Mouse (Mus musculus) CD4-positive, CD25-positive, alpha-beta regulatory T cell, adult 2 months (primary cell): ENCODE data around the gene Gale.

Experiments used
- DNase-seq: peaks from one replicate; pipeline ENCODE4 v3.0.0-alpha.2; 2012; ENCODE audit warnings: low read depth, low spot score

The Gale gene

GRCm38 (mm10) chr4:135943389-135943788 is 20.1 kb upstream of the Gale start:
- no peak for DNase-seq

DNA sequence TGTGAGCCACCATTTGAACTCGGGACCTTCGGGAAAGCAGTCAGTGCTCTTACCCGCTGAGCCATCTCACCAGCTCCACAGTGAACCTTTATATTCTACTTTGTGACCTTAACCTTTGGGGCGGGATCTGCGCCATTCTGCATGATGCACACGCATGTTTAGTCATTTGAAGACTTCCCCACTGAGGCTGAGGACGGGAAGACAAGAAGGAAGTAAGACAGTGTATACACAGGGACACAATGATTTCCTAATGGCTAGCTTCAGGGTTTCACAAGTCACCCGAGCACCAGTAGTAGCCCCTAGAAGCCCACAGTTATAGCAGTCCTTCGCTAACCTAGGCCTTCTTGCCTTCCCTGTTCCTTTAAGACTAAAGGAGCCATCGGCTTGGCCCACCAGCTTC is 17.8 kb upstream of the Gale start:
- no peak for DNase-seq

DNA sequence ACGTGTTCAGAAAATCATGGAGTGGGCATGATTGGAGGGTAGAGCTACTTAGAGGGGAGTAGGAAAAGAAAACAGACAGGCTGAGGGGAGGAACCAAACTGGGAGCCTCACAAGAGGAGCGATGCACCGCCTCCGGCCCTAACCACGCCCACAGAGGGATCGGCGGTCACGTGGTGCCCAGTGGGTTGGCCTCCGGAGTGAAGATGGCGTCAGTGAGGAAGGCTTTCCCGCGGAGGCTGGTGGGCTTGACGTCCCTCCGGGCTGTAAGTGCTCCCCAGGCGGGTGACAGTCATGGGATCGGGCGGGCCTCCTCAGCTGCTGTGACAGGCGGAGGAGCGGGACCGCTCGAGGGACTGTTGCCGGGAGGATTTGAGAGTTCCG is 17.3 kb upstream of the Gale start, which contains the start of gene Hmgcl:
Hmgcl (plus strand) TSS at position 171 of the 381 bp plus-strand sequence.
- DNase-seq: peak; percentile 95

GRCm38 (mm10) chr4:135946659-135947301 is 16.7 kb upstream of the Gale start:
- DNase-seq: peak; percentile 32

- no peak for DNase-seq
These were observed 15.4 kb upstream of the Gale start for GRCm38 (mm10) chr4:135948142-135948541.

DNA sequence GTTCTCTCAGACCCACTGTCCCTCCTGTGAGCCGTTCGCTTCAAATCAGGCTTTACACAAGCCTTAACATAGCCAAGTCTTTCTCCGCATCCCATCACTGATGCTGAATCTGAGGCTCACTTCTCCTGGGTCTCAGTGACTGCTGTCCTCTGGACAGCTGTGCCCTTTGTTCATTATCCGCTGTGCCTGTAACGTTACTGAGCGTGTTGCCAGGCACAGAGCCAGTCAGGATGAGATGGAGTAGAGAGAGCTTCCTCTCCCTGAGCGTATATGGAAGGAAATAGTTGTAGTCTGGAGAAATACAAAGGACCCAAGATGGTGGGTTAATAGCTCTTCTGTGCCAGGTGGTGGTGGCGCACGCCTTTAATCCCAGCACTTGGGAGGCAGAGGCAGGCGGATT is 14.1 kb upstream of the Gale start:
- DNase-seq: no peak

GRCm38 (mm10) chr4:135949911-135950310 is 13.6 kb upstream of the Gale start:
- no peak for DNase-seq

GRCm38 (mm10) chr4:135950365-135950764 is 13.2 kb upstream of the Gale start:
- DNase-seq: no peak

- peak; percentile 59 for DNase-seq
These were observed 12.0 kb upstream of the Gale start for GRCm38 (mm10) chr4:135951505-135951904.

DNA sequence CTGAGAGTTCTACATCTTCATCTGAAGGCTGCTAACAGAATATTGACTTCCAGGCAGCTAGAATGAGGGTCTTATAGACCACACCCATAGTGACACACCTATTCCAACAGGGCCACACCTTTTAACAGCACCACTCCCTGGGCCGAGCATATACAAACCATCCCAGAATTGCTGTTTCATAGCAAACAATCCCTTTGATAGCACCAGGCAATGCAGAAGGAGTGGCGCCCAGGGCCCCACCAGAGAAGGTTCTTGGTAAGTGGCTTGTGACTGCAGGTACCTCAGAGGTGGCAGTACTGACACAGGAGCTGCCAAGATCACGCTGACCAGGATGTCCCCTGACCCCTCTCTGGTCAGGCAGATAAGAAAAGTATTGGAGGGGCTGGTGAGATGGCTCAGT is 10.3 kb upstream of the Gale start:
- no peak for DNase-seq

- DNase-seq: peak; percentile 89
These were observed 9.3 kb upstream of the Gale start for GRCm38 (mm10) chr4:135954241-135954640.

DNA sequence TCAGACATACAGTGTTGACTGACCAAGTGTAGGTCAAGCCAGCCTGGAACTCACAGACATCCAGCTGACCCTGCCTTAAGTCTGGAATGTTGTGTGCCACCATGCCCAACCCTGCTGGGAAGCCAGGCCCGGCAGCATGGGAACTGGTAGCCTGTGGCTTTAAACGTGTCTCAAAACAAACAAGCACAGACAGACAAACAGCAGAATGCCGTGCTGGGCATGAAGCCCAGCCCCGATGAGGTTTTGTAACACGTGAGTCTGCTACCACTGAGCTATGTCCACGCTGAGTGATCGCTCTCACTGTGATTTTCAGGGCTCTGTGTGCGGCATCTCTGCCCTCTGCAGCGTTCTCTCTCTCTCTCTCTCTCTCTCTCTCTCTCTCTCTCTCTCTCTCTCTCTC is 7.6 kb upstream of the Gale start:
- DNase-seq: no peak

GRCm38 (mm10) chr4:135958354-135958753 is 5.2 kb upstream of the Gale start:
- DNase-seq: no peak

- peak; percentile 93 for DNase-seq
These were observed 2.8 kb upstream of the Gale start for GRCm38 (mm10) chr4:135960717-135961116.

DNA sequence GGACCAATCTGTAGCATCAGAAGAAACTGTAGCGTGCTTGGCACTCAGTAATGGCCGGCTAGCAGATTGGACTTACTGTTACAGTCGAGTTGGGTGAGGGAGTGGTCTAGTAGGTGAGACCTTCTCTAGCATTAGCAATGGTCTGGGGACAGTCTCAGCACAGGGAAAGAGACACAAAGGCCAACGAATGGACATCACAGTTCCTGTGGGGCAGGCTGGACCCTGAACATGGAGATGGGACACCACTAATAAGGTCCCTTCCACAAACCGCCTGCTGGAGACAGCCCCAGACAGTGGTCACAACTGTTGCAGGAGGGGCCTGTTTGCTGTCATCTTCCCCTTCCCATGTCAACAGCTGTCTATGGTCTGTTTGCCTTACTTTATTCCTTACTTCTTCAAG is 1.8 kb upstream of the Gale start:
- DNase-seq: no peak

DNA sequence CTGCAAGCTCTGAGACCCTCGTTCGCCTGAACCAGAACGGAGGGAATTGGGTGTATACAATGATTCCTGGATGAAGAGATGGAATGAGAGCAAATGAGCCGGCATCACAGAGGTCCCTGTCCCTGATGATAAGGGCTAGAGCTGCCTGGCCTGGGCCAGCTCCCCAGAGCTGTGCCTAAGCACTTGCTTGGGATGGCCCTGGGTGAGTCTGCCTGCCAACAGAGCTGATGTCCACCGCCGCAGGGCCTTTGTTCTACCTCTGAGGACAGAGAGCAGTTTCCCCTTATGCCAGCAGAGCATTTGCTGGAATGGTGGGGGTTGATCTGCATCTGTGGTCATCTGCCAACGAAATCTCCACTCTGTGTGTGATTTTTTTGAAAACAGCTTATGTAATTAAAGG is 1.3 kb upstream of the Gale start:
- DNase-seq: no peak

DNA sequence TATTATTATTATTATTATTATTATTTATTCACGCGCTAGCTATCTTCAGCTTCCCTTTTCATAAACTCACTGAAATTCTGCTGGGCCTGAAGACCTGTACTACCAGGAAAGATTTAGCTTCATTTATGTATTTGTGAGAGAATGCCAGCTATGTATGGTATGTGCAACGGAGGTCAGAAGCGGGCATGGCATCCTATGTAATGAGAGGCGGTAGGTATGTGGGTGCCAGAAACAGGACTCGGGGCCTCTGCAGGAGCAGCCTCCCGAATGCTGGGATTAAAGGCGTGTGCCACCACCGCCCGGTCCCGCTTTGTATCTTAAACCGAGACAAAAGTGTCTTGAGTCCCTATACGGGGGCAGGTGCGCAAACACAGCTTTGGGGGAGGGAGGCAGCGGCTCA is 581 bp upstream of the Gale start:
- DNase-seq: no peak

DNA sequence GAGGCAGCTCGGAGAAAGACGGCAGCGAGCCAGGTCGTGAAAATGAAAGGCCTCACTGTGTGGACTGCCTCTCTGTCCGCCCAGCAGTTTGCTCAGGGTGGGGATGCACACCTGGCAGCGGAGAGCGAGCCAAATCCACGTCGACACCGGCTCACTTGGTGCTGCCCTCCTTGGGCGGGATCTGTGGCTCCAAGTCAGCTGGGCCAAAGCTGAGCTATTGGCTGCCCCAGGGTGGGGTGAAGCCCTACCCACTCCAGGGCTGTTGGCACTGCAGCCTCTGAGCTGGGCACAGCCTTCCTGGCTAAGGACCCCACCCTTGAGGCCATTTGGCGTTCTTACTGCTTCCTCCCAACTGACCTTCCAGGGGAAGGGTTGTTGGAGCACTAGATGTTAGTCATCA is 899 bp downstream of the Gale start:
- DNase-seq: peak; percentile 53

GRCm38 (mm10) chr4:135965113-135965512 is 1.6 kb downstream of the Gale start:
- DNase-seq: no peak

GRCm38 (mm10) chr4:135966283-135966682 is 2.8 kb downstream of the Gale start:
- DNase-seq: no peak

GRCm38 (mm10) chr4:135967086-135967760 is 3.7 kb downstream of the Gale start:
- no peak for DNase-seq

- no peak for DNase-seq
These were observed 4.8 kb downstream of the Gale start for GRCm38 (mm10) chr4:135968271-135968869.
